Mouse (Mus musculus) midbrain, embryonic 15.5 days (tissue): ENCODE data around the gene Cyp1a1. TPM values are rescaled to one million over a fixed set of nuclear protein-coding genes. Genes with fewer than 3 reads are reported as not detected.

Experiments used
- ATAC-seq: fragments of 200-750 bp; cut with Nextera tagmentation; replicated peaks from 2 replicates; pipeline ENCODE4 v1.8.0; 2017; ENCODE audit warnings: moderate TSS enrichment
- H3K27ac ChIP-seq: fragments of 300-500 bp; sonication (generic); 2 replicates; pipeline ENCODE4 v1.5.1; 2015; ENCODE audit warnings: mild to moderate bottlenecking, inconsistent platforms
- H3K27me3 ChIP-seq: fragments of 300-500 bp; sonication (generic); replicated peaks from 2 replicates; pipeline ENCODE4 v1.6.1; 2015; ENCODE audit warnings: inconsistent platforms
- H3K36me3 ChIP-seq: fragments of 300-500 bp; sonication (generic); replicated peaks from 2 replicates; pipeline ENCODE4 v1.6.1; 2015; ENCODE audit warnings: inconsistent platforms
- H3K4me1 ChIP-seq: fragments of 300-500 bp; sonication (generic); 2 replicates; pipeline ENCODE4 v1.6.1; 2015; ENCODE audit warnings: inconsistent platforms
- H3K4me2 ChIP-seq: fragments of 300-500 bp; sonication (generic); 2 replicates; pipeline ENCODE4 v1.6.1; 2015; ENCODE audit warnings: inconsistent platforms, mild to moderate bottlenecking, moderate library complexity
- H3K4me3 ChIP-seq: fragments of 300-500 bp; sonication (generic); 2 replicates; pipeline ENCODE4 v1.5.1; 2015; ENCODE audit warnings: mild to moderate bottlenecking, inconsistent platforms
- H3K9ac ChIP-seq: fragments of 300-500 bp; sonication (generic); 2 replicates; pipeline ENCODE4 v1.6.1; 2015; ENCODE audit warnings: mild to moderate bottlenecking, inconsistent platforms
- H3K9me3 ChIP-seq: fragments of 300-500 bp; sonication (generic); 2 replicates; pipeline ENCODE4 v1.6.1; 2016; ENCODE audit warnings: inconsistent platforms
- WGBS: fragments of 180-500 bp; shearing (Covaris S2); methylation state at CpG from one replicate; pipeline ENCODE4 v1.1.7; 2015; ENCODE audit warnings: mixed read lengths; 5-methylcytosine and 5-hydroxymethylcytosine counted together
- polyA plus RNA-seq: library from polyadenylated mRNA; unstranded; fragments of >200 nt; fragmentation: Nextera tagmentation; extraction: Ambion mirVana; gene quantifications from 2 replicates; pipeline ENCODE4 v1.2.1, GENCODE M21; 2015

The Cyp1a1 gene
- polyA plus RNA-seq, 1 experiment from 2014 or later: 0.17 TPM

- no peaks in the 10 kb centered on the region for H3K9me3 ChIP-seq
- H3K27ac ChIP-seq: no peak overlapping the region
- no peaks in the 10 kb centered on the region for H3K27me3 ChIP-seq
- no peaks in the 10 kb centered on the region for H3K36me3 ChIP-seq
- no peak overlapping the region for H3K4me2 ChIP-seq
- 87% methylated on average over 4 of the region's 4 CpGs for WGBS
- no peak for ATAC-seq
- H3K4me1 ChIP-seq: peaks cover 7% of the 10 kb centered on the region
- no peak overlapping the region for H3K9ac ChIP-seq
- no peak overlapping the region for H3K4me3 ChIP-seq
Observed at GRCm38 (mm10) chr9:57658970-57659369, 28.8 kb upstream of the Cyp1a1 start.

- H3K27ac ChIP-seq: no peak overlapping the region
- WGBS: 23% methylated on average over 4 of the region's 4 CpGs
- H3K9me3 ChIP-seq: no peaks in the 10 kb centered on the region
- no peak for ATAC-seq
- 0 out of 2 replicates have a peak, but pooled peaks cover 2% of the 10 kb centered on the region for H3K27me3 ChIP-seq
- no peak overlapping the region for H3K9ac ChIP-seq
- H3K4me3 ChIP-seq: no peak overlapping the region
- H3K4me1 ChIP-seq: peaks cover 7% of the 10 kb centered on the region
- H3K36me3 ChIP-seq: no peaks in the 10 kb centered on the region
- H3K4me2 ChIP-seq: no peak overlapping the region
Observed at GRCm38 (mm10) chr9:57659774-57660173, 28.0 kb upstream of the Cyp1a1 start.

- Histone ChIP-seq H3K4me1 (peaks cover 6% of the 10 kb centered on the region), H3K27ac (no peak overlapping the region), H3K4me2 (no peak overlapping the region), H3K9ac (no peak overlapping the region), H3K27me3 (0 out of 2 replicates have a peak, but pooled peaks cover 2% of the 10 kb centered on the region), H3K9me3 (no peaks in the 10 kb centered on the region), H3K36me3 (no peaks in the 10 kb centered on the region), H3K4me3 (no peak overlapping the region)
- WGBS: 84% methylated on average over 6 of the region's 6 CpGs
- ATAC-seq: no peak
Observed at GRCm38 (mm10) chr9:57660501-57660900, 27.2 kb upstream of the Cyp1a1 start.

- Histone ChIP-seq H3K9me3 (no peaks in the 10 kb centered on the region), H3K4me3 (no peak overlapping the region), H3K36me3 (no peaks in the 10 kb centered on the region), H3K27ac (no peak overlapping the region), H3K4me2 (no peak overlapping the region), H3K27me3 (0 out of 2 replicates have a peak, but pooled peaks cover 2% of the 10 kb centered on the region), H3K9ac (no peak overlapping the region), H3K4me1 (no peaks in the 10 kb centered on the region)
- WGBS: 71% methylated on average over 3 of the region's 3 CpGs
- no peak for ATAC-seq
Observed at GRCm38 (mm10) chr9:57661552-57661951, 26.2 kb upstream of the Cyp1a1 start.

- H3K27me3 ChIP-seq: 0 out of 2 replicates have a peak, but pooled peaks cover 2% of the 10 kb centered on the region
- no peak overlapping the region for H3K27ac ChIP-seq
- ATAC-seq: no peak
- WGBS: 68% methylated on average over 7 of the region's 7 CpGs
- no peak overlapping the region for H3K4me2 ChIP-seq
- H3K4me1 ChIP-seq: no peaks in the 10 kb centered on the region
- no peaks in the 10 kb centered on the region for H3K9me3 ChIP-seq
- no peak overlapping the region for H3K9ac ChIP-seq
- no peaks in the 10 kb centered on the region for H3K36me3 ChIP-seq
- H3K4me3 ChIP-seq: no peak overlapping the region
Observed at GRCm38 (mm10) chr9:57664616-57665015, 23.1 kb upstream of the Cyp1a1 start.

- no peak overlapping the region for H3K27ac ChIP-seq
- no peaks in the 10 kb centered on the region for H3K4me1 ChIP-seq
- no peak overlapping the region for H3K4me3 ChIP-seq
- ATAC-seq: no peak
- no peaks in the 10 kb centered on the region for H3K36me3 ChIP-seq
- H3K4me2 ChIP-seq: no peak overlapping the region
- WGBS: 89% methylated on average over 8 of the region's 8 CpGs
- H3K9me3 ChIP-seq: no peaks in the 10 kb centered on the region
- 0 out of 2 replicates have a peak, but pooled peaks cover 2% of the 10 kb centered on the region for H3K27me3 ChIP-seq
- no peak overlapping the region for H3K9ac ChIP-seq
Observed at GRCm38 (mm10) chr9:57666536-57666935, 21.2 kb upstream of the Cyp1a1 start.

GRCm38 (mm10) chr9:57667136-57667535 lies 20.6 kb upstream of the Cyp1a1 start:
- no peaks in the 10 kb centered on the region for H3K9me3 ChIP-seq
- no peaks in the 10 kb centered on the region for H3K36me3 ChIP-seq
- no peak overlapping the region for H3K9ac ChIP-seq
- no peaks in the 10 kb centered on the region for H3K4me1 ChIP-seq
- no peak overlapping the region for H3K4me2 ChIP-seq
- H3K4me3 ChIP-seq: no peak overlapping the region
- H3K27ac ChIP-seq: no peak overlapping the region
- 72% methylated on average over 3 of the region's 3 CpGs for WGBS
- 0 out of 2 replicates have a peak, but pooled peaks cover 2% of the 10 kb centered on the region for H3K27me3 ChIP-seq
- ATAC-seq: no peak

- no peak overlapping the region for H3K4me3 ChIP-seq
- WGBS: 54% methylated on average over 11 of the region's 11 CpGs
- no peak overlapping the region for H3K9ac ChIP-seq
- H3K36me3 ChIP-seq: no peaks in the 10 kb centered on the region
- no peaks in the 10 kb centered on the region for H3K9me3 ChIP-seq
- no peak overlapping the region for H3K27ac ChIP-seq
- no peaks in the 10 kb centered on the region for H3K4me1 ChIP-seq
- no peak overlapping the region for H3K4me2 ChIP-seq
- ATAC-seq: no peak
- H3K27me3 ChIP-seq: 0 out of 2 replicates have a peak, but pooled peaks cover 2% of the 10 kb centered on the region
Observed at GRCm38 (mm10) chr9:57667817-57668216, 19.9 kb upstream of the Cyp1a1 start.

GRCm38 (mm10) chr9:57668277-57668676 lies 19.5 kb upstream of the Cyp1a1 start:
- Histone ChIP-seq H3K36me3 (no peaks in the 10 kb centered on the region), H3K27me3 (0 out of 2 replicates have a peak, but pooled peaks cover 2% of the 10 kb centered on the region), H3K4me3 (no peak overlapping the region), H3K4me1 (no peaks in the 10 kb centered on the region), H3K27ac (no peak overlapping the region), H3K4me2 (no peak overlapping the region), H3K9me3 (no peaks in the 10 kb centered on the region), H3K9ac (no peak overlapping the region)
- WGBS: 68% methylated on average over 1 of the region's 1 CpGs
- ATAC-seq: no peak

GRCm38 (mm10) chr9:57669566-57669965 lies 18.2 kb upstream of the Cyp1a1 start:
- Histone ChIP-seq H3K9ac (no peak overlapping the region), H3K36me3 (no peaks in the 10 kb centered on the region), H3K27ac (no peak overlapping the region), H3K4me1 (no peaks in the 10 kb centered on the region), H3K4me2 (no peak overlapping the region), H3K4me3 (no peak overlapping the region), H3K9me3 (no peaks in the 10 kb centered on the region), H3K27me3 (0 out of 2 replicates have a peak, but pooled peaks cover under 1% of the 10 kb centered on the region)
- 76% methylated on average over 3 of the region's 3 CpGs for WGBS
- no peak for ATAC-seq

- H3K4me3 ChIP-seq: no peak overlapping the region
- ATAC-seq: no peak
- H3K9me3 ChIP-seq: no peaks in the 10 kb centered on the region
- H3K36me3 ChIP-seq: no peaks in the 10 kb centered on the region
- no peak overlapping the region for H3K9ac ChIP-seq
- H3K27me3 ChIP-seq: no peaks in the 10 kb centered on the region
- no peaks in the 10 kb centered on the region for H3K4me1 ChIP-seq
- 94% methylated on average over 4 of the region's 4 CpGs for WGBS
- no peak overlapping the region for H3K4me2 ChIP-seq
- H3K27ac ChIP-seq: no peak overlapping the region
Observed at GRCm38 (mm10) chr9:57671037-57671436, 16.7 kb upstream of the Cyp1a1 start.

GRCm38 (mm10) chr9:57671500-57671899 lies 16.2 kb upstream of the Cyp1a1 start:
- Histone ChIP-seq H3K9me3 (no peaks in the 10 kb centered on the region), H3K4me2 (no peak overlapping the region), H3K36me3 (no peaks in the 10 kb centered on the region), H3K27me3 (no peaks in the 10 kb centered on the region), H3K4me1 (no peaks in the 10 kb centered on the region), H3K4me3 (no peak overlapping the region), H3K27ac (no peak overlapping the region), H3K9ac (no peak overlapping the region)
- 90% methylated on average over 5 of the region's 5 CpGs for WGBS
- no peak for ATAC-seq

- WGBS: 85% methylated on average over 10 of the region's 10 CpGs
- Histone ChIP-seq H3K4me1 (no peaks in the 10 kb centered on the region), H3K9me3 (no peaks in the 10 kb centered on the region), H3K9ac (no peak overlapping the region), H3K4me2 (no peak overlapping the region), H3K4me3 (no peak overlapping the region), H3K36me3 (no peaks in the 10 kb centered on the region), H3K27me3 (no peaks in the 10 kb centered on the region), H3K27ac (no peak overlapping the region)
- no peak for ATAC-seq
Observed at GRCm38 (mm10) chr9:57681411-57681810, 6.3 kb upstream of the Cyp1a1 start.
